Mouse (Mus musculus) C2C12 (cell line): ENCODE results near the gene Kantr.

Source experiments
- CTCF ChIP-seq: IDR thresholded peaks from one replicate; pipeline ENCODE4 v1.5.1; 2011; ENCODE audit not compliant: control insufficient read depth, insufficient read depth, insufficient read length
- FOSL1 ChIP-seq: IDR thresholded peaks from one replicate; pipeline ENCODE4 v1.8.0; 2011; ENCODE audit warnings: mild to moderate bottlenecking, low read length; ENCODE audit not compliant: poor library complexity, insufficient read depth, severe bottlenecking
- MAX ChIP-seq: IDR thresholded peaks from one replicate; pipeline ENCODE4 v1.6.1; 2011; ENCODE audit warnings: mild to moderate bottlenecking, control low read depth
- MYOD1 ChIP-seq: IDR thresholded peaks from one replicate; pipeline ENCODE4 v1.6.1; 2011; ENCODE audit warnings: low read depth; ENCODE audit not compliant: control insufficient read depth, insufficient read length
- MYOG ChIP-seq: IDR thresholded peaks from one replicate; pipeline ENCODE4 v1.6.1; 2011; ENCODE audit not compliant: control insufficient read depth, insufficient read length; ENCODE audit errors: extremely low read depth
- USF1 ChIP-seq: IDR thresholded peaks from one replicate; pipeline ENCODE4 v1.6.1; 2011; ENCODE audit warnings: low read depth, mild to moderate bottlenecking, control low read depth, moderate library complexity

GRCm38 (mm10) chrX:152342358-152342901 is 15.1 kb upstream of the Kantr start, which contains the start of gene Tspyl2:
- TF ChIP-seq CTCF (no peak), MYOD1 (no peak), MAX (no peak), MYOG (no peak), USF1 (no peak), FOSL1 (no peak)
